ENCODE assay signal across 10 mouse cellular contexts in genomic region chr8:106978755-106979251, GRCm38 (mm10). TPM values are rescaled to one million over a fixed set of nuclear protein-coding genes. Genes with fewer than 3 reads are reported as not detected.
DNase-seq lines count a peak whose midpoint lies in the region; ATAC-seq and TF ChIP-seq lines count a peak whose summit lies in the region.
"Had no signal": no experiment of that assay in that cellular context is flagged by ENCODE, and none has a peak within 500 bp of the region (broad histone marks: within the 10 kb centered on the region; RNA-seq: fewer than 3 reads in every experiment).

No protein-coding gene starts in this region.

- no peaks in the 10 kb centered on the region for H3K9me3 ChIP-seq in stomach, embryonic 16.5 days (replicated peaks; ENCODE audit: control insufficient read depth, low read length)
- H3K9me3 ChIP-seq: embryonic facial prominence, embryonic 15.5 days; limb, embryonic 15.5 days had no signal

- TF ChIP-seq EP300 in heart, adult 2 months (IDR thresholded peaks at IDR 0.05; ENCODE audit: insufficient read depth, low read depth, low read length) = no peak

- no peak overlapping the region for H3K27ac ChIP-seq in heart, adult 2 months
- H3K27ac ChIP-seq in stomach, embryonic 16.5 days (ENCODE audit: low read length) = peak overlapping the region; percentile 39
- H3K27ac ChIP-seq: embryonic facial prominence, embryonic 15.5 days; limb, embryonic 15.5 days had no signal

- peak; percentile 82; the same call in 1 of the 2 replicates for ATAC-seq in stomach, embryonic 16.5 days (ENCODE audit: insufficient read depth, low FRiP score)

- peaks cover 3% of the 10 kb centered on the region for H3K4me1 ChIP-seq in heart, adult 2 months (ENCODE audit: control insufficient read depth, insufficient read depth, low read length)
- H3K4me1 ChIP-seq in stomach, embryonic 16.5 days (ENCODE audit: control insufficient read depth, insufficient read depth, low read length) = peaks cover 26% of the 10 kb centered on the region

- H3K27me3 ChIP-seq in heart, adult 2 months (ENCODE audit: control insufficient read depth, insufficient read depth, low read length) = no peaks in the 10 kb centered on the region
- no peaks in the 10 kb centered on the region for H3K27me3 ChIP-seq in stomach, embryonic 16.5 days (ENCODE audit: control insufficient read depth, insufficient read depth, low read length)
- H3K27me3 ChIP-seq: embryonic facial prominence, embryonic 15.5 days; limb, embryonic 15.5 days had no signal

- intact Hi-C loops in heart, adult 2 months (cut with DNase I) = no loop called here

- TF ChIP-seq CTCF in heart, adult 2 months (IDR thresholded peaks at IDR 0.05) = no peak

- H3K79me2 ChIP-seq in heart, adult 2 months (replicated peaks; ENCODE audit: control insufficient read depth, insufficient read depth, low read length) = 0 out of 2 replicates have a peak, but pooled peaks cover 2% of the 10 kb centered on the region

- WGBS in heart, adult 2 months = 52% methylated on average over 2 of the region's 2 CpGs
- WGBS in stomach, embryonic 16.5 days = 18% methylated on average over 2 of the region's 2 CpGs

- DNase-seq in heart, adult 8-10 months (ENCODE audit: low spot score) = peak; percentile 11
- no peak for DNase-seq in heart, adult 2 months
- DNase-seq in right cerebral cortex, postnatal 4 days = peak; percentile 49
- DNase-seq in right cerebral cortex, postnatal 36 days (ENCODE audit: low spot score in 2 of 2) = no peak
- DNase-seq in layer of hippocampus, adult 8-10 months (ENCODE audit: low spot score in 2 of 2) = peak; percentile 45 to 54
- no peak for DNase-seq in urinary bladder, adult 2 months (ENCODE audit: low spot score)
- no peak for DNase-seq in spleen, postnatal 10 days (ENCODE audit: low spot score in 2 of 2)

- H3K4me3 ChIP-seq in heart, adult 2 months = no peak overlapping the region
- H3K4me3 ChIP-seq in stomach, embryonic 16.5 days (replicated peaks; ENCODE audit: low read length) = no peak overlapping the region
- H3K4me3 ChIP-seq: embryonic facial prominence, embryonic 15.5 days; limb, embryonic 15.5 days had no signal

- no peak for TF ChIP-seq POLR2A in heart, adult 2 months (IDR thresholded peaks at IDR 0.05; ENCODE audit: insufficient read depth, low read depth, low read length)

- no peaks in the 10 kb centered on the region for H3K36me3 ChIP-seq in heart, adult 2 months (ENCODE audit: control insufficient read depth, insufficient read depth, low read length)
- peaks cover 7% of the 10 kb centered on the region; the same call in 1 of the 2 replicates for H3K36me3 ChIP-seq in stomach, embryonic 16.5 days (ENCODE audit: control insufficient read depth, insufficient read depth, low read length)

- H3K4me2 ChIP-seq in stomach, embryonic 16.5 days (ENCODE audit: low read depth, low read length) = no peak overlapping the region
- H3K4me2 ChIP-seq: embryonic facial prominence, embryonic 15.5 days; limb, embryonic 15.5 days had no signal

- no peak overlapping the region for H3K9ac ChIP-seq in heart, adult 2 months (ENCODE audit: low read depth, low read length)
- H3K9ac ChIP-seq in stomach, embryonic 16.5 days (ENCODE audit: low read length) = no peak overlapping the region
- H3K9ac ChIP-seq: embryonic facial prominence, embryonic 15.5 days; limb, embryonic 15.5 days had no signal

RNA-seq across cellular contexts. Expression of gene Sntb2, which starts 43.3 kb away (rescaled TPM):
- total RNA-seq in heart, adult 8-10 months (2022) = 10 to 100 TPM; 10.6 to 11.6 (median 11.3) TPM
- 10 to 100 TPM; 10.0 to 10.7 TPM for total RNA-seq in heart, adult 2 months (2021)
- 4.5 and 8.8 TPM in 2 replicates for polyA plus RNA-seq in heart, adult 2 months (2012; rRNA removed)
- 10 to 100 TPM; 19.2 to 32.0 (median 24.1) TPM for total RNA-seq in layer of hippocampus, adult 8-10 months (2022)
- polyA plus RNA-seq in stomach, embryonic 16.5 days (2015; fragmentation: Nextera tagmentation; extraction: Ambion mirVana) = 8.7 and 11.8 TPM in 2 replicates
- polyA plus RNA-seq in urinary bladder, adult 2 months (2012; rRNA removed) = 26.8 and 28.9 TPM in 2 replicates

RNA-seq across cellular contexts. Expression of gene Vps4a, which starts 52.2 kb away (rescaled TPM):
- total RNA-seq in heart, adult 8-10 months (2022) = 10 to 100 TPM; 59.7 to 67.1 (median 62.5) TPM
- 10 to 100 TPM; 57.1 to 58.3 TPM for total RNA-seq in heart, adult 2 months (2021)
- polyA plus RNA-seq in heart, adult 2 months (2012; rRNA removed) = 32.3 and 53.6 TPM in 2 replicates
- 100 to 1,000 TPM; 104 to 117 (median 108) TPM for total RNA-seq in layer of hippocampus, adult 8-10 months (2022)
- 60.6 and 62.1 TPM in 2 replicates for polyA plus RNA-seq in stomach, embryonic 16.5 days (2015; fragmentation: Nextera tagmentation; extraction: Ambion mirVana)
- polyA plus RNA-seq in urinary bladder, adult 2 months (2012; rRNA removed) = 45.1 and 46.6 TPM in 2 replicates

Comparison
In these comparisons a context has a peak if more than half of its experiments do, and no peak if none do; other contexts are left out.
1. DNase-seq: peak in heart, adult 8-10 months (single experiment), right cerebral cortex, postnatal 4 days (single experiment) and layer of hippocampus, adult 8-10 months (2 of 2); none in heart, adult 2 months (0 of 2), right cerebral cortex, postnatal 36 days (0 of 2), urinary bladder, adult 2 months (single experiment) and spleen, postnatal 10 days (0 of 2).